Mouse (Mus musculus) small intestine, adult 2 months (tissue): ENCODE measurements at regions not wholly inside any gene's neighbourhood (a gene's known extent, or its start where the extent isn't known, plus 50 kb on each side); places are given as distances from the start of the nearest gene placed in this dataset.

Source experiments
- CTCF ChIP-seq: fragments of 200-500 bp; IDR thresholded peaks from 2 replicates; pipeline ENCODE4 v1.5.1; 2012; ENCODE audit warnings: low read depth, mild to moderate bottlenecking, control low read depth, inconsistent platforms, low read length, moderate library complexity, mixed read lengths; ENCODE audit not compliant: insufficient replicate concordance, insufficient read length; ENCODE audit errors: extremely low read depth
- POLR2A ChIP-seq: fragments of 200-500 bp; IDR thresholded peaks from 2 replicates; pipeline ENCODE4 v1.6.1; 2012; ENCODE audit warnings: low read depth, mild to moderate bottlenecking, control low read depth, inconsistent platforms, low read length, moderate library complexity

- TF ChIP-seq CTCF (no peak), POLR2A (no peak)
Measured at GRCm38 (mm10) chr9:31609731-31610130, 145.5 kb upstream of the Tmem45b start.
